Mouse (Mus musculus) cerebellum, postnatal 4 days (tissue): ENCODE results near the gene Prkch.
A peak's percentile ranks its signal among the peaks of the same experiment; 100 is the strongest.
"Not testable (repeated sequence)": the region's sequence is repeated elsewhere in the genome, so short reads cannot be mapped to it uniquely, and the experiment has no call there.

Experiments used
- DNase-seq, 2 experiments: peaks; one replicate each; pipeline ENCODE4 v3.0.0; 2022; ENCODE audit warnings: low spot score in 2 of 2, mixed read lengths in 1 of 2

Gene Prkch

DNA sequence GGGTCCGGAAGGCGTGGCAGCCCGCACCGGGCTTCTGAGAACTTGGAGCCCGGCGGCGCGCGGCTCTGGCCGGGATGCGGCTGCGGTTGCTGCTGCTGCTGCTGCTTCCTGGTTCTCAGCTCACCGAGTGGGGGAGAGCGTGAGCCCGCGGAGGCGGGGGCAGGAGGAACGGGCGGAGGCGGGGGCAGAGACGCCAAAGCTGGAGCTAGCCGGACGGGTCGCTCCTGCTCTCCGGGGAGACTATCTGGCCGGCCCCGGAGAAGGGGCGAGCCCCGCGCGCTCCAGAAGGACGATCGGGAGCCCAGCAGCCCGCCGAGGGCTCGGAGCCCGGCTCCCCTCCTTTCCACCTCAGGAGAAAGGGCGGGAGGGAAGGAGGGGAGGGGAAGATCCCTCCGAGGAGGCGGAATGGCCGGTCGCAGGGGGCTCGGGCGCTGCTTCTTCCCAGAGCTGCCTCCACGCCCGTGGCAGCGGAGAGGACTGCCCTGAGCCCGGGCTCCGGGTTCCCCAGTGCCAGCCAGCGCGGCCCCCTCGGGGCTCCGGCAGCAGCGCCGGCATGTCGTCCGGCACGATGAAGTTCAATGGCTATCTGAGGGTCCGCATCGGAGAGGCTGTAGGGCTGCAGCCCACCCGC, at the start of gene Prkch:
Gene Prkch (plus strand): TSS at position 187 of the 631 bp plus-strand sequence.
- peak; percentile 57 to 63 for DNase-seq

DNA sequence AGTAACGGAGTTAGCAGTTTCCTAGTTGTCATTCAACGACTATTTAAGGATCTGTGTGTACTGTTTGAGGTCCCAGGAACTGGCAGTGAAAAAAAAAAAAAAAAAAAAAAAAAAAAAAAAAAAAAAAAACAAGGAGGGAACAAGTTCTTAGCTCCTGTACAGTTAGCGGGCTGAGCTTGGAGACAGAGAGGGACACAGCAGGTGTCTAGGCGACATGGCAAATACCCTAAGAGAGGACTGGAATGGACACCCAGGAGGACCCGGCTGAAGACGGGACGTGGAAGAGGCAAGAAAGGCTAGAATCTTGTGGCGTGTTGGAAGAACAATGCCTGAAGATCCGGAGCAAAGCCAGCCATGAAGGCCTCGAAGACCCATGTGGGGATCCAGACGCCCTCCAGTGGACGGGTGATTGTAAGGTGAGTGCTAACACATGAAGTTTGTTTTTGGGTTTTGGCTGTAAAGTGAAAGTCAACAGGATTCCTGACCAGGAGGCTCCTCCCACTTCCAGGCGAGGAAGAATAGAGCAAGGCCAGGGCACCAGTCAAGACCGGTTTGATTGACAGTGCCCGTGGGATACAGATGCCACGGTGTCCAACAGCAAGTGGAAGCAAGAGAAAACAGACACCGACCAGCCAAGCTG, 47.0 kb upstream of the Prkch start:
- DNase-seq, result no peak

DNA sequence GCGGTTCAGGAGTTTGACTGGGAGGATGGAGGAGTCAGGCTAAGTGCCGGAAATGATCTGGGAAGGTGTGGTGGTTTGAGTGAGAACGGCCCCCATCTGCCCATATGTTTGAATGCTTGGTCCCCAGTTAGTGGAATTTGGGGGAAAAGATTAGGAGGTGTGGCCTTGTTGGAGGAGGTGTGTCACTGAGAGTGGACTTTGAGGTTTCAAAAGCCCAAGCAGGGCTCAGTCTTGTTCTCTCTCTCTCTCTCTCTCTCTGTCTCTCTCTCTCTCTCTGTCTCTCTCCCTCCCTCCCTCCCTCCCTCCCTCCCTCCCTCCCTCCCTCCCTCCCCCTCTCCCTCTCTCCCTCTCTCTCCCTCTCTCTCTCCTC, 46.5 kb upstream of the Prkch start:
- DNase-seq, result not testable (repeated sequence)

DNA sequence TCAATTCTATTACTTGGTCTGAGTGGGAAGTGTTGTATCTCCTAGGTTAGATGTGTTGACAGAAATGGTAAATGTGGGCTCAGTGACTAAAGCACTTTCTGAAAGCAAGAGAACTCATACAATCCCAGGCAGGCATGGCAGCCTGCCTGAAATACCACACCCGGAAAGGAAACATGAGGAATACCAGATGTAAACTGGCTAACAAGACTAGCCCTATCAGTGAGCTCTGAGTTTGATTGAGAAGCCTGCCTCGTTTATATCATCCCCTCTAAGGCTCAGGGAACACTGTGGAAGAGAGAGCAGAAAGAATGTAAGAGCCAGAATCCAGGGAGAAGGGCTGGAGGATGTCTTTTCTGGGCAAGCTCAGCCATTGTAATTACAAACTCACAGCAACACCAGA, 45.4 kb upstream of the Prkch start:
- DNase-seq, result no peak

DNA sequence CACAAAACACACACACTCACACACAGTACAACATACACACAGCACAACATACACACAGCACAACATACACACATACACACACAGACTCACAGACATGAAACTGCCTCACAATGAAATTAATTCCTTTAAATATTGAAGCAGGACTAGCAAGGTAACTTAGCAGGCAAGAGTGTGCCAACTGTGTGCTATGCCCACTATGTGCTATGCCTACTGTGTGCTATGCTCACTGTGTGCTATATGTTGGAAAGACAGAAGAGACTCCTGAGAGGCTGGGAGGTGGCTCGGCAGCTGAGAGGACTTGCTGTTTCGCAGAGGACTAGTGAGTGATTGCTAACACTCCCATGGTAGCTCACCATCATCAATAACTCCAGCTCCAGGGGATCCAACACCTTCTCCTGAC, 44.2 kb upstream of the Prkch start:
- no peak for DNase-seq

DNA sequence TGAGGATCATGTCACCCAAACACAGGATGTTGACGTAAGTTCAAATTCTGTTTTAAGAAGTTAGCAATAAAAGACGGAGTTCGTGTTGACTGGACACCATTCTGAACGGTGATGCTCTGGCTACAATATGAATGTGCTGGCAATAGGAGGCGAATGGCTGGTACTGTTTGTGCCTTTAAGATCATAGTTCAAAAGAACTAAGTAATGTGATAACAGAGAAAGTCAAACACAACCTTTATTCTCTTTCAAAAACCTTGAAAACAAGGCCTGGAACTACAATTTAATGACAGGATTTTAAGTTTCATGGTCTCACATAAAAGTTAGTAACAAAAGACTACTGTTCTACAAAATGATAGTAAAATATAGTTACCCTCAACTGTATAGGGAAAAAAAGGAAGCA, 41.4 kb upstream of the Prkch start:
- DNase-seq, result no peak

DNA sequence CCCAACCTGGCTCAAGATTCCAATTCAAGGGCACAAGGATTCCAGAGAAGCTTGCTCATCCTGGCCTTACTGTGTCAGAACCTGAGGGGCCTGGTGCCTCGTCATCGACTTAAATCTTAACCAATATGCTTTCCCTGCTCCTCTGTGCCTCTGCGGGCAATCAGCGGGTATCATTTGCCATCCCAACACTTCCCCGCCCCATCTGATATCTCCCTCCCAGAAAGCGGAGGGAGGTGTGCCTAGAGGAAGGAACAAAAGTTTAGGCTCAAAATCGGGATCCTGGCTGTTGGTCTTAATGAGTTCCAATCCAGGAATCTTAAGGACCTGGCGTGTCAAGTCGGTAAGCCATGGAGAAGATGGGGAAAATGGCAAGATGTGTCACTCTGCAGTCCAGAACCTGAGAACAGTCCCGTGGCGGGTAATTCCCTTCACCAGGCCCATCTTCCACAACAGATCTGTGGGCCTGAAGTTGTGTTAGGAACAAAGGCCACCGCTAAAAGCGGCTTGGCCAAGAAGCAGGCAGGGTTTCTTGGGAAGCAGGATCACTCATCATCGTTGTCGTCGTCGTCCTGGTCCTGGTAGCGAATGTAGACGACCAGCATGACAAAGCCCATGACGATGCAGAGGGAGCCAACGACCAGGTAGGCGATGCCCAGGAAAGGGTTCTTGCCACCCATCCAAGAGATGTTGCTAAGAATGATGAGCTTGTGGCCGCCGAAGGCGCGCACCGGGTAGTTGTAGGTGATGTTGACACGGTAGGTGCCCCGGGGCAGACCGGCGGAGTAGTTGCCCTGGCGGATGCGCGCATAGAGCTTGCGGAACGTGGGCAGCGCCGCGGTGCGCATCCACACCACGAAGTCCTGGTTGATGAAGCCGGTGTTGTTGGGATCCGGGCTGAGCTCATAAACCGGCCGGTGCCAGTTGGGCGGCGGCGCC, 39.6 kb upstream of the Prkch start:
- no peak for DNase-seq

DNA sequence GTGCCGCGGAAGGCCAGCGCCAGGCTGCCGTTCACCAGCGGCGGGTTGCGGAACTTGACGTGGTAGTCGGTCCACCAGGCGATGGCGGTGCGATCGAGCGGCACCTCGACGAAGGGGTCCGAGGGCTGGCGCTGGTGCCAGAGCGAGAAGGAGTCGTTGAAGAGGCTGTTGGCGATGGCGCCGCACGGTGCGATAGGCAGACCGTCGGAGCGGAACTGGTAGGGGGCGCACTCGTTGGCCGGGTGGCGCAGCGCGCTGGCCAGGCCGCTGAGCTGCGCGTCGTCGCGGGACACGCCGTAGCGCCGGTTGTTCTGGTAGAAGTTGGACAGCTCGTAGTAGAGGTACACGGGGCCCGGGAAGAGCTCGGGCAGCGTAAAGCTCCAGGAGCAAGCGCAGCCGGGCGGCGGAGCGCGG, 38.9 kb upstream of the Prkch start:
- DNase-seq, result no peak

DNA sequence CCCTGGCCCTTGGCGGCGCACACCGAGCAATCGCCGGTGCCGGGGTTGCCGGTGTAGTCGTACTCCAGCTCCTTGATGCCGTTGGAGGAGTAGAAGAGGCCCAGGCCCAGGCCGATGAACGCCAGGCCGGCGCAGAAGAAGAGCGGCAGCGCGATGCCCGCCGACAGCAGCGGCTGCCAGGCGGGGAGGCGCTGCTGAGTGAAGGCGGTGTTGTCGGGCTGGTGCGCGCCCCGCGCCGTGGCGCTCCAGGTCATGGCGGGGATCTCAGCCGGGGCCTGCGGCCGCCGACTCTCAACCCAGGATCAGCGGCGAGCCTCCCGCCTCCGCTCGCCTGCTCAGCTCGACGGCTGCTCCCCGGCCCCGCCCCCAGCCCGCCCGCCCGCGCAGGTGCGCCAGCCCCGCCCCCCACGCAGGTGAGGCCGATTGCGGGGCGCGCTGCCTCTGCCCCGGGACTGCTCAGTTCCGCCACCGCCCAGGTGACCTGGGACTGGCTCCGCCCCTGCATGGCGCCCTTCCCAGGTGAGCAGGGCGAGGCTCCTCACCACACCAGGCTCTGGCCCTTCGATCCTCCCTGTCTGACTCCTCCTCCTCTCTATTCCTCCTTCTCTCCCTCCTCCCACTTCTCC, 38.4 kb upstream of the Prkch start, which contains the start of gene Tmem30b:
Gene Tmem30b (minus strand): TSS at position 307 of the 626 bp plus-strand sequence.
- DNase-seq, result no peak

DNA sequence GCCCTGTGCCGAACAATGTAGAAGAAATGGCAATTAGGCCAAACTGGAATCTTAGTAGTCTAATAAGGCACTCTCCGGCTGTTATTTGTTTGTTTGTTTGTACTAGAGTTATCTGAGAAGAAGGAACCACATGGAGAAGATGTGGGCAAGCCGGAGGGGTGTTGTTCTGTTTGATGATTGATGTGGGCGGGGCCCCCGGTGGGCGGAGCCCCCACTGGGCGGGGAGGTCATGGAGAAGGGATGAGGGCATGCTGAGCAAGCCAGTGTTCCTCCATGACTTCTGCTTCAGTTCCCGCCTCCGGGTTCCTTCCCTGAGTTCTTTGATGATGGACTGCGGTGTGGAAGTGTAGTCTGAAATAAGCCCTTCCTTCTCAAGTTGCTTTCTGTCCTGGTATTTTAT, 37.0 kb upstream of the Prkch start:
- no peak for DNase-seq

DNA sequence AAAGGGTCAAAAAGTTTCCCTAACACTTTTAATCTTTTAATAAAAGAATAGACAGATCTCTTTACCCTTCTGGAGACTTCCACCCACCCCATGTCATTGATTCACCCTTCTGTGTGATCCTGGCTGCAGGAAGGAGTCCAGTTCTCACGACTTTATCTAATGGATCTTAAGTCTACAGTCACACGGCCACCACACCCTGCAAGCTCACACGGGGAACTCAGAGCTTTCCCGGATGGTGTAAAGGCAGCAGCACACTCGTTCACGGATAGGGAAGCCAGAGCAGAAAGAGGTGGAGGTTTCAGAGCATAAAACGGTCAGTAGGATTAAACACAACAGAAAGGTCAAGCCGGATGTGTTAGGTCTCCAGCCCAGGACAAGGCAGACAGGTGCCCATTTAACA, 36.3 kb upstream of the Prkch start:
- DNase-seq, result no peak

DNA sequence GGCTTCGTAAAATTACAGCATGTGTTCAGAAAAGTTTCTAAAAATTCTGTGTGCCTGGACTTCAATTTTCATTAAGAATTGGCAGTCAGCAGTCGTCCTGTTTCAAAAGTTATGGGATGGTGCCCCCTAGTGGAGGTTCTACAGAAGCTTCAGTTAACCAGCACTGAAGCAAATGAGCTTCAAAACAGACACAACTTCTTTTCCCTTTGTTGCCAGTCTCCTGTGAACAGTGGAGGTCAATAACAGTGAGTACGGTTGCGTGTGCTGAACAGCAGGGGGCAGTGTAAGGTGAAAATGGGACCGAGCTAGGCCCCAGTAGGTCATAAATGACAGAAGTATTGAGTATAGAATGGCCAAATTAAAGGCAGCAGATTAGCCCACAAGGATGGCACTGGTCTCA, 30.4 kb upstream of the Prkch start:
- peak in 1 of 2 experiments; percentile 64 for DNase-seq

DNA sequence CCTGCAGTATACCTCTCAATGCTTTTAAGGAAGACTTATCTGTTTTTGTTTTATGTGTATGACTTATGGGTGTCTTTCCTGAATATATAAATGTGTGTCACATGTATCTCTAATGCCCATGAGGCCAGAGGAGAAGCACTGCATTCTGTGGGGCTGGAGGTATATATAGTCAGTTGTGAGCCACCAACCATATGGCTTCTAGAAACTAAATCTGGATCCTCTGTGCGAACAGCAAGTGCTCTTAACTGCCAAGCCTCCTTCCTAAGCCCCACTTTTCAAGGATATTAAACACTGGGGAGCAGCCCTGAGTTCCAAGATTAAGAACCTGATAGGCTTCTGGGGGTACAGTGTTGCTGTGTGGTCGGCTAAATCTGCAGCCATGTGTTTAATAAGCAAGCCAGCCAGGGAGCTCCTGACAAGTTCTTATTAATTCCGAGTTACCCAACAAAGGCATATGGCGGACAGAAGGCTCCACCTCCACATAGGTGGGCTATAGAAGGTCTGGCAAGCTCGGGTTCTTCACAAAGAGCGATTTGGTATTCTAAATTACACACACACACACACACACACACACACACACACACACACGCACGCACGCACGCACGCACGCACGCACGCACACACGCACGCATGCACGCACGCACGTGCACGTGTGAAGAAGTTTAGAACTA, 25.9 kb upstream of the Prkch start:
- DNase-seq, result no peak

DNA sequence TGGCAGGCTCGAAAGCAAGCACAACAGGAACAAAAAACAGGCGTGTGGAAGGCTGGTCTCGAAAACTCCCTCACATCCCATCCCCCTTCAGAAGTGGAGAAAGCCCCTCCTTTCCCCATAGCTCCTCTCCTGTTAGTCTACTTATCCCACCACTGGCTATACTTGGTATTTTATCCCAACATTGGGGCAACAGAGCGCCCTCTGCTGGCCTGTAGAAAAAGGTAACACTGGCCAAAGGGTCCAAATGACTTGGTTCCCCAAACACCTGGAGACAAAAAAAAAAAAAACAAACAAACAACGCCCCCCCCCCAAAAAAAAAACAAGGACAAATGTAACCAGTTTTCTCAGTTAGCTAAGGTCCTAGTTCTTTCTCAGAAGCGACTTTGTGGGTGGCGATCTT, 24.5 kb upstream of the Prkch start:
- DNase-seq, result no peak

DNA sequence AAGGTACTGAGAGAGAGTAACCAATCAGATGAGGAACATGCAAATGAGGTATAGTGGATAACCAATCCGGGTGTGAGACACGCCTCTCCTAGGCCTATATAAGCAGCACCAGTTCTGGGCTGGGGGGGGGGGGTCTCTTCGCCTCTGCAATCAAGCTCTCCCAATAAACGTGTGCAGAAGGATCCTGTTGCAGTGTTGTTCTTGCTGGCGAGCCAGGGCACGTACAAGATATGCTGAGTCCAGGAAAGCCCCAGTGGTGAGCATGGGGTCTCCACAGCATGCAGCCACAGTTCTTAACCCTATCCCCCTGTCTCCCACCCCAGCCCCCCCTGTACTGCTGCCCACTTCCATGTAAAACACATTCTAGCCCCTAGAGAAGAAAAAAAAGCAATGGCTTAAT, 21.5 kb upstream of the Prkch start:
- DNase-seq, result not testable (repeated sequence)

DNA sequence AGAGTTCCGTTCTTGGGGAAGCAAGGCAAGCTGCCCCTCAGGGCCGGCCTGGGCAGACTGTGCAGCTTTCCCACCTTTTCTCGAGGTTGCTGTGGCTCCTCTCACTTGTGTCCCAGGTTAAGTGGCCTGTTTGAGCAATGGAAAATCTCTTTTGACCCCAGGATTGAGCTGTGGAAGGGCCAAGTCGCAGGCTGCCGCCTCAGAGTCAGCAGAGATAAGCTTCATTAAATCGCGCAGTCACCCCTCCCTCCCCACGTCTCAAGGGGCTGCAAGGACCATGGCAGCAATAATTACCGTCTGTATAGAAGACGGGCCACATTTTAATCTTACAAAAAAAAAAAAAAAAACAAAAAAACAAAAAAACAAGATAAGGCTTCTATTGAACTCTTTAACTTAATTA, 20.4 kb upstream of the Prkch start:
- no peak for DNase-seq

DNA sequence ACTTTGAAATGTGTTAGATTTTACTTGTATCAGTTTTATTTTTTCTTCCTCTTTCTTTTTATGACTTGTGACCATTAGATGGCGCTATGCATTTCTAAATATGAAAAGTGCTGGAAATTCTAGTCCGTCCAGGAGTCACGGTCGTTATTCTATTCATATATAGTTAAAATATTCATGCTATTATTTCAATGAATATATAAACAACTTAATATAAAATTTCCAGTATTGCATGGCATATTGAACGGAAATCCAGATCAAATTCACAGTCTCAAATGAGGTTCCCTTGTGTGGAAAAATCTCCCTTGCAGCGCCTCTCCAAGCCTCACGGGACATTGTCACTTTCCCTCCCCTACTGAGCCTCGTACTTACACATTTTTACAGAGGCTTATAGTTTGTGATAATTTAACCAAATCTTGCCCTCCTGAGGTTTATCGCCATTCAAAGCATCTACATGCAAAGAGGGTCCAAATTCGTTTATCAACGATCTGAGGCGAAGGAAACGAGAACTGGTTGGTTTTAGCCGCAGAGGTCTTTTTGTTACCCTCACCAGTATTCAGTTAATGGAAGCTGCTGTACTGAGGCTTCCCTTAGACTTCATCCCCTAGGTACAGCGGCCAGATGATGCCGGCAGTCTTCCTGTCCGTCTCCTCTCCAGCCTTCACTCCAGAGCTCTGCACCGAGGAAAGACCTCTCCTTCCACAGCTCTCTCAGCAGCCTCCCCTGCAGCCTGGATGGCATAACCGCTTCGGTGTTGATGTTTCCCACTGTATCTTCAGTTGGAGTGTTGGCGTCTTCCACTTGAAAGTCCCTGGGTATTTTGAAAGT, 19.6 kb upstream of the Prkch start:
- DNase-seq, result no peak

DNA sequence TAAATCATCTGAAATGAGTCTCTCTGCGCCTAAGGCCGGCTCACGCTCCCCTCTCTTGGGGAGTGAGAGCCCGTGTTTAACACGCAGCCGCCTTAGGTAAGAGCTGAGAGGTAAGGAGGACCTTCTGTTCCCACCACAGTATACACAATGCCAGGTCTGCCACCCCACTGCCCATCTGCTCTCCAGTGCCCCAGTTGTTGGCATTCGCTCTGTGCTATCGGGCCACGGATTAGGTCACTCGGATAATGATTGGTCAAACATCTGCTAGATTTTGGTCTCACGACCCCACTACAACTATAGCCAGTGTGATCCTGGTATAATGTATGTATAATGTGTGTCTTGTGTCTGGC, 19.0 kb upstream of the Prkch start:
- DNase-seq, result no peak

DNA sequence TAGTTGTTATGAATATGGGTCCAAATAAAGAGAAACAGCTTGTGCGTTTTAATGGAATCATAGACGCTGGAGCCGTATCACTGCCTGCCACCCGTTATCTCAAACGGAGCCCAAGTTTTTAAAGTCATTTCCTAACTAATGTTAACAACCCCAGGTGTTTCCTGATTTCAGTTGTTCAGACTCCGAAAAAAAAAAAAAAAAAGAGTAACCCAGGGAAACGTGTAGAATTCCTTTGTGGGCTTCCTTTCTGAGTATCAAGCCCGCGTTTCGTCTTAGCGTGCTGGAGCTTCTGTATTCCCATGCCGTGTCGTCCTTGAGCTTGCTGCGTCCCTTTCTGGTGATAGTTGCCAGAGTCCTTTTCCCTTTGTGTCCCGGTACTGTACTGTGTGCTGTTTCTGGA, 10.0 kb upstream of the Prkch start:
- no peak for DNase-seq

DNA sequence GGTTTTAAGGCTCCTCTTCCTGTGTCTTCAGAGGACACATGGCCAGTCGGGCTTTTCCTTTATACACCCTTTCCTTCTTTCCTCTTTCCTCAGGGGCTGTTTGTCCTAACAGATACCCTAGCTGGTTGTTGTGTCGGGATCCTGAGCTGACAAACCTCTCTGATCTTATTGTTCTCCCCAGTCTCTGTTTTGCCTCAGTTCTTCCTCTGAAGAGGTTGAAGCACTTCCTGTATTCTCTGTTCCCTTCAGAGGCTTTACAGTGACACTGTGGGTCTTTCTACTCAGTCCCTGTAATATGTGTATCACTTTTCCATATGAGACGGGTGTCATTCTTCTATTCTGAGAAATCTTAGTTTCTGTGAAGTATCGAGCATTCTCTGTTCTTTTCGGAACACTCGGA, 6.5 kb upstream of the Prkch start:
- DNase-seq, result no peak

DNA sequence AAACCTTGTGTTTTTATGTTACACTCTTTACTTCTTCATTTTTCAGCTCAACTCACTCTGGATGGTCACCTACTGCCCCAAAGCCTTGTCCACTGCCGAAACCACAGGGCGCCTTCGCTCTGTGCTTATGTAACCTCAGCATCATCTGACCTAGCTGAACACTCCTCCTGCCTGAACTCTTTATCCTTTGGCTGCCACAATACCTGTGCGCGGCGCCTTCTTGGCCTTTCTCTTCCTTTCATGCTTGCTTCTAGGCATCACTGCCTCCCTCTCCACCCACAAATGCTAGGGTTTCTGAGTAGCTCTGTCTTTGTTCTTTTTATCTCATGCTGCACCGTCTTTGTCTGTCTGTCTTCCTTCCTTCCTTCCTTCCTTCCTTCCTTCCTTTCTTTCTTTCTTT, 3.8 kb upstream of the Prkch start:
- DNase-seq, result no peak
